Mouse (Mus musculus) retina, adult 2 months (tissue): ENCODE data around the gene Egfl8.

Source experiments
- DNase-seq: peaks from one replicate; pipeline ENCODE4 v3.0.0-alpha.2; 2012; ENCODE audit warnings: low read depth, low spot score

Egfl8 gene

DNA sequence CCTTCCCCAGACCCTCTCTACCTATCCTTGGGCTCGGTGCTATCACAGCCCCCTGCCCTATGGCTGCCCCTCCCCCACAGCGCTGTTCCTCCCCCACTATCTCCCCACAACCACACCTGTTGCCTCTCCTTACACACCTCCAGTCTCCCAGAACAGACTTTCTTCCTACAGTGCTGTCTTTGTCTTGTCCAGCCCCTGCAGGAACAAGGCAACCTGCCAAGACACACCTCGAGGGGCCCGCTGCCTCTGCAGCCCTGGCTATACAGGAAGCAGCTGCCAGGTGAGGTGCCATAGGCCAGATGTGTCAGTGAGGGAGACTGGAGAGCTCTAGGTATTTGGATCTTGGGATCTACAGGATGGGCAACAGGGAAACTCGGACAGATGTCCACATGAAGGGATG is 39.2 kb downstream of the Egfl8 start:
- DNase-seq = no peak

- no peak for DNase-seq
Measured at GRCm38 (mm10) chr17:34572361-34572760, 43.4 kb downstream of the Egfl8 start.

DNA sequence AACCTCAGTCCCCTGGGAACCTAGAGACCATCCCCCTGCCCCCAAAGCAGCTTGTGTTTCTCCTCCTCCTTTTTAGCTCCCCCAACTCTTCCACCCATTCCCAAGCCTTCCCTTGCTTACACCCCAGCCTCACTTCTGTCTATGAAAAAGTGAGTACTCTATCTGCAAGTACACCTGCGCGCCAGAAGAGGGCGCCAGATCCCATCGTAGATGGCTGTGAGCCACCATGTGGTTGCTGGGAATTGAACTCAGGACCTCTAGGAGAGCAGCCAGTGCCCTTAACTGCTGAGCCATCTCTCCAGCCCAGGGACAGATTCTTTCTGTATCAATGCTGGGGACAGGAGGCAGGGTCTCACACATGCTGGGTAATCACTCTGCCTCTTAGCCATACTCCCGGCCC is 43.9 kb downstream of the Egfl8 start:
- DNase-seq = no peak

DNA sequence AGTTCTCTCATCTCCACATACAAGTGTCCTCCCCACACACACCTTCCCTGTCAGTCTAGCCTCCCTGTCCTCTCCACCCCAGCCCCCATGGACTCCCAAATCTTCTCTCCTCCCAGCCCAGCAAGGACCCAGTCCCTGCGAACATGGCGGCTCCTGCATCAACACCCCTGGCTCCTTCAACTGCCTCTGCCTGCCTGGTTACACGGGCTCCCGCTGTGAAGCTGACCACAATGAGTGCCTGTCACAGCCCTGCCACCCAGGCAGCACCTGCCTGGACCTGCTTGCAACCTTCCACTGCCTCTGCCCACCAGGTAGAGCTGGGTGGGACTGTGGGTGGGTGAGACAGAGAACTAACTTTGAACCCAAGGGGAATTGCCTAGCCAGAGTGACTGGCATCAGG is 45.9 kb downstream of the Egfl8 start:
- DNase-seq = no peak

DNA sequence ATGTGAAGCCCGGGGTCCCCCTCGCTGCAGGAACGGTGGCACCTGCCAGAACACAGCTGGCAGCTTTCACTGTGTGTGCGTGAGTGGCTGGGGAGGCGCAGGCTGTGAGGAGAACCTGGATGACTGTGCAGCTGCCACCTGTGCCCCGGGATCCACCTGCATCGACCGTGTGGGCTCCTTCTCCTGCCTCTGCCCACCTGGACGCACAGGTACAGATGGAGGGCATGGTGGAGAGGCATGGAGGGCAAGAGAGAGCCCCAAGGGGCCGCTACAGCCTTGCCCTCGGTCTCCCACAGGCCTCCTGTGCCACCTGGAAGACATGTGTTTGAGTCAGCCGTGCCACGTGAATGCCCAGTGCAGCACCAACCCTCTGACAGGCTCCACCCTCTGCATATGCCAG is 47.4 kb downstream of the Egfl8 start:
- no peak for DNase-seq

- no peak for DNase-seq
Measured at GRCm38 (mm10) chr17:34567311-34567710, 48.5 kb downstream of the Egfl8 start.

DNA sequence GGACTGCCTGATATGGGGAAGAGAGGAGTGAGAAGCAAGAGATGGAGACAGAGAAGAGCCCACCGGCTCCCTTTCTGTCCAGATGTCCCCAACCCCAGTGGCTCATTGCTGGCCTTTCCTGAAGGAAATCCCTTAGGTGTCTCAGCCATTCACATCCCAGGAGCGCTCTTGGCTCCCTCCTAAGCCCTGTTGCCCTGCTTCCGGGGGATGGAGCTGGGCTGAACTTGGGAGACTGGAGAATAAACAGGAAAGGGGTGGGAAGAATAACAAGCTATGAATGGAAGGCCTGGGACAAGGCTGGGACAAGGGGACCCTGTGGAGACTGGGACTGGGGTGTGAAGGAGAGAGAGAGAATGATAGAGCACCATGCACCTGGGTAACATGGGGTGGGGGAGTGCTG is 51.0 kb downstream of the Egfl8 start:
- no peak for DNase-seq

DNA sequence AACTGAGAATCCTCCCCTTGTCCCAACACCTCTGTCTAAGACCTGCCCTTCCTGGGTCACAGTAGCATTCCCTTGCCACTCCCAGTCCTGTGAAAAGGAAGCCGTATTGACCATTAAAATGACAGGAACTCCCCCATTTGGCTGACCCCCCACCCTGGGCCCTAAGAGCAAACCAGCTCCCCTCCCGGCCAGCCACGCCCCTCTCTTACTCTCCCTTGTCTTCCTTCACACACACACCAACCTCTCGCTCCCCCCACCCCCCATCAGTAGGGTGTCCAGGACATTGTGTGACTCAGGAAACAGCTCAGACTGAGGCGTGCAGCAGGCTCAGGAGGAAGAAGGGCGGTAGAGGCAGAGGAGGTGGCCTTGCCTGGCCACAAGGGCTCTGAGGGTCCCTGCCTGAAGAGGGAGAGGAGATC is 51.8 kb downstream of the Egfl8 start, which contains the start of gene Notch4:
Notch4 (plus strand) TSS at position 266 of the 419 bp plus-strand sequence.
- no peak for DNase-seq

GRCm38 (mm10) chr17:34563354-34563753 is 52.4 kb downstream of the Egfl8 start:
- no peak for DNase-seq
